Mouse (Mus musculus): Measurements from ENCODE around the gene Jag2.

The Jag2 gene

DNA sequence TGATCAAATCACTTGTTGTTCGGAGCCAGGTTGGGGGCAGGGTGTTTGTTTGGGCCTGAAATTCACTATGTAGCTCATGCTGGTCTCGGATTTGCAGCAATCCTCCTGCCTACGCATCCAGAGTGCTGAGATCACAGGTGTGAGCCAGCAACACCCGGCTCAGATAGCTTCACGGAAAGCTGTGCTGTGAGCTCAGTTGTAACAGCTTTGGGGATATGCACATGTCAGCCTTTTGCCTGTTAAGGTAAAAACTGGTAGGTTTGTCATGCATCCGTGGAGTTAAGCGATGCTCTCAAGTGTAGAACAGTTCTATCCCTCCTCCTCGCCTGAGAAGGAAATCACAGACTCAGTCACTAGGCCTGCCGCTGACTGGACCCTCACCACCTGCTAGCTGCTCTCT, 28.9 kb downstream of the Jag2 start:
- peak; percentile 83 for DNase-seq (ENCODE audit: low read depth, low spot score)

DNA sequence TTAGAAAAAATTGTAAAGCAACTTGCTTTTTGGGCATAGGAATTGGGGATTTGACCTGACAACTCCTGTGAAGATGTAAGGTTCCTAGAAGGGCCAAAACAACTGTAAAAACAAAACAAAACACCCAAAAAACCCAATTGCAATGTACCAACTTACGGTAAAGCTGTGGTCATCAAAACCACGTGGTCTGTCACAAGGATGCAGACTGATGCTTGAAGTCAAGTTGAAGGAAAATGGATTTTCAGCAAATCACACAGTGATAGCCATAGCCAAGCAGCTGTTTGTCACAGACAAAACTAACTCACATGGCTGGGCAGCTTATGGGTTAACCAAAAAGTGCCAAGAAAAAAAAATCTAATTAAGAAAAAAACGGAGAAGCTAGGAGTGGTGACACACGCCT, 30.6 kb downstream of the Jag2 start:
- no peak for DNase-seq (ENCODE audit: low read depth, low spot score)

DNA sequence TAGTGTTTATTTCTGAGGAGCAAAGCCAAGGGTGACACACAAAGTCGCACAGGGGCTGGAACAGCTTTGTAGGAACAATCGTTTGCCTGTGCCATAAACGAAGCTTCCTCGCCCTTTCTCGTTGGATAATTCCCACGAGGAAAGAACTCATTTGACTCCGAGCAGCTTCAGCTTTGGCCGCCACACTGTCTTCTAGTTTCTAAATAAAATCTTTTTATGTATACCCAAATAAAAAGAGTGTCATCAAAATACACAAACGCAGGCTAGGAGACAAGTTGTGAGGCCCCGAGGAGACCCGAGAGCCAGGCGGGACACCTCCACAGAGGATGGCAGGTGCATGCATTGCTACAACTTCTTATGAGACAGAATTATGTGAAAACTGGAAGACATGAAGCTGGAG, 31.2 kb downstream of the Jag2 start:
- no peak for DNase-seq (ENCODE audit: low read depth, low spot score)

DNA sequence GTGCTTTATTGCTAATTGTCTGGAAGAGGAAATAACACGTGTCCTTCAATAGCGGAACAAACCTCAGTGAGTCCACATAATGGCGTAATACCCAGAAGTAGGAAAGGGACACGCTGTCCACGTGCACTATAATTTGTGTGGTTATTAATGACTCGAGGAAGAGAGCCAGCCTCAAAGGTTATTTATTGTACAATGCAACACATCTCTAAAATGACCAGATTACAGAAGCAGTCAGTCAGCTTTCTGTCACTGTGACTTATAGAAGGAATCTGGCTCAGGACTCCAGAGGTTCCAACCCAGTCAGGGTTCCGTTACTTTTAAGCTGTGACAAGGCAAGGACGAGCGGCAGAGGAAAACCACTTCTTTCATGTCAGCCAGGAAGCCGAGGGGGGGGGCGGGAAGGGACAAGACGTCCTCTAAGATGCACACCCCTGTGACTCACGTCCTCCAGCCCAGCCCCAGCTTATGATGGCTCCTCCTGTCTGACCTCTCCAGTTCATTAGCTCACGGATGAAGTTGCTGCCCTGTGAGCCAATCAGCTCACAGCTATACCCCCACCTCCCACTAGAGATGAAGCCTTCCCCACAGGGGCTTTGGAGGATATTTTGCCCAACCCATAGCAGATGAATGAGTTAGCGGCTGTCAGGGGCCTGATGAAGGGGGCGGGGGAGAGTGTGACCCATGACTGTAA, 31.9 kb downstream of the Jag2 start:
- DNase-seq (ENCODE audit: low read depth, low spot score): no peak

DNA sequence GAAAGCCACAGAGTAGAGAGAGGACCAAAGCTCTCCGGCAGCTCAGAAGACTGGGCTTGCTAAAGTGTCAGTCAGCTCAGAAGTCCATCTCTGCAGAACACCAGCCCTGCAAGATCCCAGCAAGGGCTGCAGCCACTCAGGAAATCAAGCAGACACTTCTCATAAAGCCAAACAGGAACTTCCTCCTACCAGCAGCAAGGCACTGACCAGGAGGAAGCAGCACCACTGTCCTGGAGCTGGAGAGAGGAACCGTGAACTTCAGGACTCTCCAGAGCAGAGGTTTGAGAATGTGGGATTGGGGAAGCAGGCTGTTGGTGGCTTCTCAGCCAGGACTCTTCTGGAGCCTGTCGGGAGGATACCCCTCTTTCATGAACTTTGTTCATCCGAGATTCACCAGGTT, 34.6 kb downstream of the Jag2 start:
- no peak for DNase-seq (ENCODE audit: low read depth, low spot score)

DNA sequence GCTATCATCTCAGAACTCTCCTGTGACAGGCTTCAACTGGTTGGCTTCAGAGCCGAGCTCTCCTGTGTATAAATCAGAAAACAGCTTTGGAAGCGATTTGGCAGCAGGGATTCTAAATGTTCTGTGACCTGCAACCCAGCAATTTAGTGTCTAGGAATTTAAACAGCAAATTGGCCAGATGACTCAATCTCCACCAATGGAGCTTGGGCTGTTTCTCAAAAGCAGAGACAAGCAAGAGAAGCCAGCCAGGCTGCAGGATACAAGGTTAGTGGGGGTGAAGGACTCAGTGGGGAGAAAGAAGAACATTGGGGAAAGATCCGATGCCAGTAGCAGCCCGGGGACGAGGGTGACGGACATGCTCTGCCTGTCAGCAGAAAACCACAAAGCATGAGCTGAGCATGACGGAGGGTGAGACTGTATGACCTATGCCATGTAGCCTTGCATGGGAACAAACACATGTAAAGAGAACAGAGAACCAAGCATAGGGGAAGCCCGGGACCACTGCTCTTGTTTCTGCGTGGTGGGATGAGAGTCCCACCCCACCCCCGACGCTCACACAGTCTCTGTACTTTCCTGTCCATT, 35.2 kb downstream of the Jag2 start:
- no peak for DNase-seq (ENCODE audit: low read depth, low spot score)

DNA sequence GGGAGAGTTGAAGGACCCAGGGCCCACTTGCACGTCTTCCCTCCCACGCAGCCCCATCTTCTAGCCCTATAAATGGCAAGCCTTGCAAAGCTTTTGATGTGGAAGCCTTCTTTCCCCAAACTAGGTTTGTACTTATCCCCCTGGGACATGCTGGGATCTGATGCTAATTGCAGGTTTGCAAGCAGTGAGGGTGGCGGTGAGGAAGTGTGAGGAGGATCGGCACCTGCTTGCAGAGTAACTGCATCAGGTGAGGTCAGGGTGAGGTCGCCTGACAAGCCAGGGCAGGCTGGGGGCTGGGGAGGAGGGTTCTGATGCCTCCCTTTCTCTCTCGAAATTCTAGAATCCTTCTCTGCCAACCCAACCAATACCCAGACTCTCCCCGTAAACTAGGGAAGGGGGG, 44.1 kb downstream of the Jag2 start:
- no peak for DNase-seq (ENCODE audit: low read depth, low spot score)

DNA sequence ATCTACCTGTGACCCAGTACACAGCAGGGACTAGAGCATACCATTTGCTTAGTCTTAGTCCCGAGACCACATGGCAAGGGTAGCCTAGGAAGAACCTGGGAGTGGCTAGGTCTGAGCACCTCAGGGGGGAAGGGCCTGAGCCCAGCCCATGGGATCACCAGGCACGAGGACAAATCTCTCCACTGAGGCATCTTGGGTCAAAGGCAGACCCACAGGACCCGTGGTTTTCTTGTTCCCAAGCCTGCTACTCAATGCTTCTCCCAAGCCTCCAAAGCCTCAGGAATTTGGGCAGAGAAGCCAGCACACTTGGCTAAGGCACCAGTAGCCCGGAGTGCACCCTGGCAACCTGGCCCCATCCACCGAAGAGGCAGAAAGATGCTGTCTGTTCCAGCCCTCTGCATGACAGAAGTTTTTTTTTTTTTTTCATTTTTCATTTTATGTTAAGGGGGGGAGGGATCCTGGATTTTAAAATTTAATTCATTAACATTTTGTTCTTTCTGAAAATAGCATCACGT, 48.2 kb downstream of the Jag2 start:
- no peak for DNase-seq (ENCODE audit: low read depth, low spot score)

DNA sequence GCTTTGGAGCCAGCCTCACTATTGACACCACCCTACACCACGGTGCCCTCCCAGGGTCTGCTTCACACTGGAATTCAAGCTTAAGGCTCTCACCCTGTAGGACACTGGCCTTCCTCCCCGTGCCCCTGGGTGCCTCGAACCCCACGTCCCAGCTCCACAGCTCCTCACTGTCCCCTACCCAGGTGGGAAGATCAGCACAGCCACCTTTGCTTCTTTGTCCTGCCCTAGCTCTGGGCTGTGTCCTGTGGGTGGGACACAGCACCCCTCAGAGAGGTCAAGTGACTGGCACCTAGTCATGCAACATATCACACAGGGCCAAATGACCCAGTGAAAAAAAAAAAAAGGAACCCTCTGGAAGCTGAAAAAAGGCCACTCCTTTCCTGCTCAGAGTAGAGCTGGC, 48.9 kb downstream of the Jag2 start:
- no peak for DNase-seq (ENCODE audit: low read depth, low spot score)

DNA sequence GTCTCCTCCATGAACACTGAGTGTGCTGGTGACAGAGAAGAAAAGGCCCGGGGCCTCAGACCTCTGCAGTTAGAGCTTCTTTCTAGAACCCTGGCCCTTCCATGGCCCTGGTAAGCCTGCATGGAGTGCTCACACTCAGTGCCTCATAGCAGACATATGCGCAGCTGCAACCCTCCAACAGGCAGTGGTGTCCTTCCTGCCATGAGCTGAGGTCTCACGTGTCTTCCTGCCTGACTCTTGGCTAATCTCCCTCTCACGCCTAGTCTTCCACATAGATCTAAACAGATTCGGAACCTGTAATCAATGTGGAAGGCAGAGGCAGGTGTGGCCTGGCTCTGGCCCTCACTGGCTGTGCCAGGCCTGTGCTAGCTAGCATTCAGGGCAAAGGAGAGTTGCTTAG, 49.8 kb downstream of the Jag2 start:
- DNase-seq (ENCODE audit: low read depth, low spot score): no peak

DNA sequence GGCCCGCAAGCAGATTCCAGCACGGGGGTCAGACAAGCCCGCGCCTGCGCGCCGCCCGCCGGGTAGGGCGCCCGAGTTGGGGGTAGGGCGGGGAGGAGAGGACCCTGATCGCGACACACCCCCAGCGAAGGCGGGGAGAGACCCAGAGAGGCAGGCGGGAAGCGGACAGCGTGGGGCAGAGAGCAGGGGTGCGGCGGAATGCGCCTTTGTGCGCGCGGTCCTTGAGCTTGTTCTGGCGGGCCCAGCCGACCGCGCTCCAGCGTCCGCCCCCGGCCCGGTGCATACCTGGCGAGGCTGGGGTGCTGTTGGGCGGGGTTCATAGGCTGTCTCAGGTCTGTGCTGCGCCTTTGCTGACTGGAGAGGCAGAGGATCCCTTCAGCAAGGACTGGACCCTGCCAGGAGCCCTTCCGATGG, 52.0 kb downstream of the Jag2 start:
- DNase-seq (ENCODE audit: low read depth, low spot score): no peak

DNA sequence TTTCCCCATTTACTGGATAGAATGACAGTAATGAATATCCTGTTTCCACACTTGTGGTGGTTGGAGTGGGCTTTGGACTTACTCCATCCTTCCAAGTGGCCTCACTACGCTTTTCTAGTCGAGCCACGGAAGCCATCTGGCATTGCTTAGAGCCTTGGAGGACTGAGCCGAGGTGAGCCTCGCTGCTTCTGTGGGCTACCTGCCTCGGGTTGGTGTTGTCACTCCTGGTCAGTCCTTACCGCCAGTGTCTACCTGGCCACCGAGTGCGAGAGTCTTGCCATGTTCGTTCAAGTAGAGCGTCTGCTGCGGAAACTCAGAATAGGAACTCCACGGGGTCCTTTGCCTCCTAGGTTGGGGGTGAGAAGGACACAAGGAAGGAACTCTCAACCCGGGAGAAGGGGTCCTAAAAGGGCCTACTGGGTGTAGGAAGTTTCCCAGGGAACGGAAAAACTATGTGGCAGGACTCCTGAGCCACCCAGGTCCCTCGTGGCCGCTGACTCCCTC, 52.5 kb downstream of the Jag2 start:
- DNase-seq (ENCODE audit: low read depth, low spot score): no peak

DNA sequence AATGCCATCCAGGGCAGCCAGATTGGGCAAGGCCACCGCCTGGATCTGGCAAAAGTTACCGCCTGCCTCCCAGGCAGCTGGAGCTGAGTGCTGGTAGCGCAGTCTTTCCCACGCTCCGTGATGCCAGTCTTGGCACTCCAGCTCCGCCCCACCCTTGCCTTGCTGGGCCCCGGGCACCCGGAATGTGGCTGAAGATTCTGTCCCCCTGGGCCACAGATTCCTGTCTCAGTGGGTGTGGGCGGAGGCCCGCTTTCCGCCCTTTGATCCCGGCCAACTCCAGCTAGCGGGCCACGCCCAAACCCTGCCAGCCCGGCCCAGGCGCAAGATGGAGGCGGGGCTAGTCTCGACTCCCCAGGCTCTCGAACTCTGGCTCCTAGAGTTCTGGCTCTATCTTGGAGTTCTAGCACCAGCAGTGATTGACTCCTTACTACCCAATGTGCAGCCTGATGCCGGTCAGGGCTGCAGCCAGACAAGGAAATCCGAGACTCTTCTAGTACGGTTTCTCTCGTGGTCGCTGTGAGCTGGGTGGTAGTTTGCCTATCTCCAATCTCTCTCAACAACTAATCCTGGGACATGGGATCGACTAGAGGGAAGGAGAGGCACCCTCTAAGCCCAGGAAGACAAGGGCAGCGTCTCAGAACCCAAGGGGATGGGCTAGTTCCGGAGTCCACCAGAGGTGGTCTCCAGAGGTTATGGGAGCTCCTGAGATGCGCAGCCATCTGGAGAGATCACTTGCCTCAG, 53.1 kb downstream of the Jag2 start:
- DNase-seq (ENCODE audit: low read depth, low spot score): no peak

DNA sequence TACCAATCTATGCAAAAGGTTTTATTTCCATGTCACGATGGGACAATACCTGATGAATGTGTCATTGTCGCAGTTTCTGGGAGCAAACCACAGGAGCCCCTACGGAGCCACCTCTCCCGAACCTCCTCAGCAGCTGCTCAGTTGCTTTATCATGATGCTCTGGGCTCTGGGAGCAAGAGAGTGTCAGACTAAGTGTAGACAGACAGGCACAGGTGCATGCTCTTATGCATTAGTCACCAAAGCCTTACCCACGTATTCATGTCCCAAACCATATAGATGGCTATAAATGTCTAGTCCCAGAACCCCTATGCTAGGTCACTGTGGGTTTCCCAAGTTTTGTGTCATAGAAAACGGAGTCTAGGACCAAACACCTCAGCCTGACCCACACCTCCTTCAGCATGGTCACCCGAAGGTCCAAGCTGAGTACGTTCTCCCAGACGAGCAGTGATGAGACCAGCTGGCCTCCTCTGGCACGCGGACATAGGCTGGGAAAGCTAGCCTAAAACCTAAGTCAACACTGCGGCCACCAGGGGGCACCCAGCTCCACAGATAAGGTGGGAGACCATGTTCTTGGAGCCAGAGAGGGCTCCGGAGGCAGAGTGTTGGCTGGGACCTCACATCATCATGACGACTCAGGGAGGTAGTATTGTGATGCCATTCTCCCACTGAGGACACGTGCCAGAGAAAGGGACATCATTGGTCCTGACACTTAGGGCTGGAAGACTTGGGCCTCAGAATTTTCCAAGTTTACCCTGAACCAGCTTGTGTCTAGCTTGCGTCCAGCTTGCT, 54.2 kb downstream of the Jag2 start:
- no peak for DNase-seq (ENCODE audit: low read depth, low spot score)

DNA sequence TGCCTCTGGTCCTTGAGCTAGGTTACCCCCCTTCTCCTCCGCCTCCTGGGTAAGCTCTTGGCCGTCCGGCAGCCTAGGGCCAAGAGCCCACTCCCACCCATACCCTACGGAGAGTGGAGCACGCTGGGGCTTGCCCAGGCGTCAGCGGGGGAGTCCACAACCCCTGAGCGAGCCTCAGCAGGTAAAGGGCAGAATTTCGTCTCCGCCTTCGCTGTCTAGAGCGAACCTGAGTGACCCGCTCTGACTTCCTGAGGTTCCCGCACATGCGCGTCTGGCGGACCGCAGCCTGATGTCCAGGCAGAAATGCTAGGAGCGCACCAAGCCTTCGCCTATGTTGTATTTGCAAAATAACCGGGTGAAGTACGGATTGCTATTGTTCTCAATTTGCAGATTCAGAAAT, 55.4 kb downstream of the Jag2 start:
- DNase-seq (ENCODE audit: low read depth, low spot score): no peak

DNA sequence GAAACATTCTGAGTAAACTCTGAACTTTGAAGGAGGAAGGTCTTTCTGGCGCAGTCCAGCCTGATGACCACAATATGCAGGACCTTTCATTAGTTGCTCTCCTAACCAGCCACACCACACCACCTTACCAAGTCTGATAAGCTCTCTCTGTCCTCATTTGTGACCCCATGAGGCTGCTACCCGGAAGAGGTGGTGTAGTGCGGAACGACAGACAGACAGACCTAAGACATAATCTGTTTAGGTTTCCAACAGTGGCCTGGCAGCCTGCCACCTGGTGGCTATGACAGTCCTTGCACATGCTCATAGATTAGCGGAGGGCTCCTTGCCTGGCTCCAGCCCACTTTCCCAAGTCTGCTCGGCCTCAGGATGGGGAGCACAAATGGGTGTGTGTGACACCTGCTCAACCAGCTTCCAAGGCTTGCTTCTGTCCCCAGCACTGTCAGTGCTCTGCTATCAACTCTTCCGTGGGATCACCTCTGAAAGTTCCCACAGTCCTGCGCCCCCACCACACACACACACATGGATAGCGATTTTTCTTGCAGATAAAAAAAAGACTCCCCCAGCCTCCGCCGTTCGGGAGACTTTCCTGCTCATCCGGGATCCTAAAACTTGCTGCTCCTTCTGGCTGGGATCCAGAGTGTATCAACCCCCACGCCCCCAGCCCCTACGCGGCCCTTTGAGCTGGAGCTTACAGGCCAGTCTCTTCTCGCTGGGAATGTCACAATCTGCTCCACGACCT, 56.0 kb downstream of the Jag2 start:
- no peak for DNase-seq (ENCODE audit: low read depth, low spot score)

DNA sequence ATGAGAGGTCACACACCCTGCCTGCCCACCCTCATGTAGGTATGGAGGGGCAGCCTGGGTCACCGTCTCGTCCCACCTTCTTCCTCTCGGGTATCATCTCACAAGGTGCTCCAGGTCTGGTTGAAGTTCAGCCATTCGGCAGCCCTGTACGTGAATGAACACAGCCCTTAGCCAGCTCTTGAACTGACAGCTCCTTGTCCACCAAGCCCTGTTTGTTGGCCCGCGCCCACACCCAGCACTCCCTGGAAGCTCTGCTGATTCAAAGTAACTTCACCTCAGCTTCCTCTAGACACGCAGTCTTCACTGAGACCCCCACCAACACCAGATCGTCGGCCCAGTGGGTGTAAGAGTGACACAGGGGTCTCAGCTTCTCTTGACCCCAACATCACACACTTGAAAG, 56.6 kb downstream of the Jag2 start:
- DNase-seq (ENCODE audit: low read depth, low spot score): no peak

DNA sequence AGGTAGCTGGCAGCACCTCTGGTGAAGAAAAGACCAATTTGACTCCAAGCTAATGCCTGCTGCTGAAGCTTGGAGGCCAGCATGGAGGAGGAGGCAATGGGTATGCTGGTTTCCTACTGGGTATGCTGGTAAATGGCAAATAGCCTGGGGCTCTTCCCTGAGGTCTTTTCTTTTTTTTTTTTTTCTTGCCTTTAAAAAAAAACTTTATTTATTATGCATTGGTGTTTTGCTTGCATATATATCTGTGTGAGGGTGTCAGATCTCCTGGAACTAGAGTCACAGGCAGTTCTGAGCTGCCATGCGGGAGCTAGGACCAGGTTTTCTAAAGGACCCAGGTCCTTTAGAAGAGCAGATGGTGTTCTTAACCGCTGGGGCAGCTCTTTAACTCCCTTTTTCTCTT, 58.3 kb downstream of the Jag2 start:
- no peak for DNase-seq (ENCODE audit: low read depth, low spot score)

DNA sequence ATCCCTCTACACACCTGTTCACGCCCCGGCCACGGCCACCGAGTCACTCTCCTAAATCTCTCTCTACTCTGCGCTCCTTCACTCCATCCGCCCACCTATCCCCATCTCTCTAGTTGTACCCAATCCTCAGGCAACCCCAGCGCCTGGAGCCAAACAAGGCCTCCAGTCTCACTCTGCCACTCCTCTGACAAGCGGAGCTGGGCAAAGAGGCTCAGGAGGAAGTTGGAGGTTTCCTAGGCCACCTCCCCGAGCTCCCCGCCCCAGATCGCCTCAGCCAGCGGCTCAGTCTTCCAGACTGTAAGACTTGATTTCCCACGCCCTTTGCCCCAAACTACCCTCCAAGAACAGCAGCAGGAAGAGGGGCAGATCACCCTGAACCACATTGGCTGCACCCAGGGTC, 58.8 kb downstream of the Jag2 start:
- DNase-seq (ENCODE audit: low read depth, low spot score): no peak

DNA sequence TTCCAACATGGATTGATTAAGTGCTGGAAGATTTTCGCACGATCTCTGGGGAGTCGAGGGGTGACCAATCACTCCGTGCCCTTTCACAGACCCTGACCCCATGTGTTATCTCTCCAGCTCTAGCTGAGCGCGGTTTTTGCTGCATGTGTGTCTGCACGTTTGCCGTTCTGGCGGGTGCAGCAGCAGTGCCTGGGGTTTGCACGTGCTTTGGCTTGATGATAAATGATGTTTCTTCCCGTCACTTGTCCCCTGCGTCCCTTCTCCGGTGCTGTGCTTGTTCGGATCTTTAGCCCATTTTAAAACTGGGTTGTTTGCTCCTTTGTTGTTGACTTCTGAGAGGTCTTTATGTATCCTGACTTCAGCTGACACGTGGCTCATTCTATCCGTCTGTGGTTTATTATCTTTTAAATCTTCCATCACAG, 59.8 kb downstream of the Jag2 start:
- DNase-seq (ENCODE audit: low read depth, low spot score): no peak

Data from telencephalon, adult 2 months (tissue).